Mouse (Mus musculus) heart, embryonic 10.5 days (tissue): ENCODE results near the gene Lefty1. TPM values are rescaled to one million over a fixed set of nuclear protein-coding genes. Genes with fewer than 3 reads are reported as not detected.
"Not testable (repeated sequence)": the region's sequence is repeated elsewhere in the genome, so short reads cannot be mapped to it uniquely, and the experiment has no call there.

ENCODE experiments used
- DNase-seq: peaks from one replicate; pipeline ENCODE4 v3.0.0-alpha.2; 2017; ENCODE audit warnings: low spot score
- H3K27ac ChIP-seq: fragments of 300-500 bp; sonication (generic); 2 replicates; pipeline ENCODE4 v1.5.1; 2016; ENCODE audit warnings: mild to moderate bottlenecking
- H3K27me3 ChIP-seq: fragments of 300-500 bp; sonication (generic); 2 replicates; pipeline ENCODE4 v1.6.1; 2016; ENCODE audit warnings: mild to moderate bottlenecking; ENCODE audit not compliant: poor library complexity, insufficient read depth, severe bottlenecking
- H3K36me3 ChIP-seq: fragments of 300-500 bp; sonication (generic); 2 replicates; pipeline ENCODE4 v1.6.1; 2016; ENCODE audit warnings: mild to moderate bottlenecking, moderate library complexity
- H3K4me1 ChIP-seq: fragments of 300-500 bp; sonication (generic); 2 replicates; pipeline ENCODE4 v1.6.1; 2016; ENCODE audit warnings: mild to moderate bottlenecking
- H3K4me3 ChIP-seq: fragments of 300-500 bp; sonication (generic); 2 replicates; pipeline ENCODE4 v1.5.1; 2016; ENCODE audit warnings: mild to moderate bottlenecking, moderate library complexity
- H3K9me3 ChIP-seq: fragments of 300-500 bp; sonication (generic); 2 replicates; pipeline ENCODE4 v1.6.1; 2016; ENCODE audit warnings: mild to moderate bottlenecking, moderate library complexity
- WGBS: fragments of 180-500 bp; shearing (Covaris S2); methylation state at CpG from one replicate; pipeline ENCODE4 v1.1.7; 2016; 5-methylcytosine and 5-hydroxymethylcytosine counted together
- polyA plus RNA-seq: library from polyadenylated mRNA; unstranded; fragments of >200 nt; fragmentation: Nextera tagmentation; extraction: Ambion mirVana; gene quantifications from 2 replicates; pipeline ENCODE4 v1.2.1, GENCODE M21; 2016

Lefty1 gene
- polyA plus RNA-seq, 1 experiment from 2014 or later: 0.89 TPM

DNA sequence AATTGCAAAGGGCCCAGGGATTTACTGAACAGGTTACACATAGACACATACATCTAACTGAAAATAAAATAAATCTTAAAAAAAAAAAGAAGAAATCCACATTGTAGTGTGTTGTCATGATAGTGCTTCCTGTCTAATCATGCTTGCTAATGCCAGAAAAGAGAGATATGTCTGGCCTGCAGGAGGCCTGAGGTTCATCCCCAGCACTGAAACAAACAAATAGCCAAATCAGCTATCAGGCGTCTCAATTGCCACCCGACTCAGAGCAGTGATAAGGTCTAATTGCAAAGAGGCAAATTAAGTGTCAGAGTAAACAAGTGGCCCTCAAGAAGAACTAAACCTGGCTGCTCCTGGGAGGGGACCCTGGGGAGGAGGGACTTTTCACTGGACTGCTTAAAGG is 5.2 kb upstream of the Lefty1 start:
- WGBS: 14% methylated on average over 2 of the region's 2 CpGs
- DNase-seq: no peak

DNA sequence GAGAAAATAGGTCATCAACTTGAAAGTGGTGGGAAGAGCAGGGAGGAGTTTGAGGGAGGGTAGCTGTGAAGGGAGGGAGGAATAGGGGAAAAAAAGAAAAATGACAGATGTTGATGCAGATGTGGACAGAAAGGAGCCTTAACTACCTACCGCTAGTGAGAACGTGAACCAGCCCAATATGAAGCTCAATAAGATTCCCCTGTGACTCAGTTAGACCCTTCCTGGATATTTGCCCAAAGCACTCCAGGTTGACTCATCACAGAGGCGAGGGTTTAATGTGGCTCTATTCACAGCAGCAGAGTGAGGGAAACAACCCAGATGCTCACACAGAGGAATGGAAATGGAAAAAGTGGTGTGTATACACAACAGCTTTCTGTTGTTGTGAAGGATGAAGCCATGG is 3.7 kb upstream of the Lefty1 start:
- Histone ChIP-seq H3K9me3 (no peaks in the 10 kb centered on the region), H3K27ac (no peak overlapping the region), H3K36me3 (no peaks in the 10 kb centered on the region), H3K4me1 (peaks cover 9% of the 10 kb centered on the region; the same call in 1 of the 2 replicates), H3K4me3 (no peak overlapping the region), H3K27me3 (peaks cover 37% of the 10 kb centered on the region)
- WGBS: 79% methylated on average over 3 of the region's 3 CpGs
- no peak for DNase-seq

More for the DNA sequence above, 5.2 kb upstream of the Lefty1 start:
- Histone ChIP-seq H3K27me3 (peaks cover 22% of the 10 kb centered on the region), H3K4me1 (0 out of 2 replicates have a peak, but pooled peaks cover 3% of the 10 kb centered on the region), H3K9me3 (no peaks in the 10 kb centered on the region), H3K27ac (no peak overlapping the region), H3K36me3 (no peaks in the 10 kb centered on the region), H3K4me3 (no peak overlapping the region)

DNA sequence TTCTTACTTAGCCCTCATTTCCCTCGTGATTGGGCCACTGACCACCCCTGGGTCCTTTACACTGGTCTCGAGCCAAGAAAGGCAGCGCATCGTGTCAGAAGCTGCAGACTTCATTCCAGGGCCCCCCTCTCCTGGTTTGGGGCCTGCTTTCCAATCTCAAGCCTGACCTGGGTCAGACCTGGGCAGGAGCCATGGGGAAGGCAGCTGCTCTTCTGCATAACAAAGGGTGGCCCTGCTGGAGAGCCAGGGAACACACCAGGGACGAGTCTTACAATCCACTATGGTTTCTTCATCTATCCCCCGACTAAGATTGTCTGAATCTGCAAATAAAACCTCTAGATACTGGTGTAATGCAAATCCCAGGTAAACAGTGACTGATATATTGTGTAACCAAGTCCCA is 1.2 kb upstream of the Lefty1 start:
- Histone ChIP-seq H3K27ac (no peak overlapping the region), H3K4me3 (no peak overlapping the region), H3K36me3 (no peaks in the 10 kb centered on the region), H3K4me1 (peaks cover 16% of the 10 kb centered on the region), H3K27me3 (peaks cover 59% of the 10 kb centered on the region), H3K9me3 (no peaks in the 10 kb centered on the region)
- no peak for DNase-seq
- 26% methylated on average over 6 of the region's 6 CpGs for WGBS

DNA sequence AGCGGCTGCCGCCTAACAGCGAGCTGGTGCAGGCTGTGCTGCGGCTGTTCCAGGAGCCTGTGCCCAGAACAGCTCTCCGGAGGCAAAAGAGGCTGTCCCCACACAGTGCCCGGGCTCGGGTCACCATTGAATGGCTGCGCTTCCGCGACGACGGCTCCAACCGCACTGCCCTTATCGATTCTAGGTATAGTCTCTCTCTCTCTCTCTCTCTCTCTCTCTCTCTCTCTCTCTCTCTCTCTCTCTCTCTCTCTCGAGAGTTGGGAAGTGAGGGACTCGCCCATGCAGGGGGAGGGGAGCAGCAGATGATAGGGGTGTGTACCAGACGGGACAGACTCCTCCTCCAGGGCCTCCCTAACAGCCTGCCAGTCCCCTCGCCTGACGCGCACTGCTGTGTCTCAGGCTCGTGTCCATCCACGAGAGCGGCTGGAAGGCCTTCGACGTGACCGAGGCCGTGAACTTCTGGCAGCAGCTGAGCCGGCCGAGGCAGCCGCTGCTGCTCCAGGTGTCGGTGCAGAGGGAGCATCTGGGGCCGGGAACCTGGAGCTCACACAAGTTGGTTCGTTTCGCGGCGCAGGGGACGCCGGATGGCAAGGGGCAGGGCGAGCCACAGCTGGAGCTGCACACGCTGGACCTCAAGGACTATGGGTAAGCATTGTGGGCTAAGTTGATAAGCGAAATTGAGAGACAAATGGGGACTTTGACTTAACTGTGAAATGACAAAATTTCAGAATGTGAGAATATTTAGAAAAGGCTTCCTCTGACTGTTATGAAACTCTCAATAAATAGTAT is 2.0 kb downstream of the Lefty1 start:
- not testable (repeated sequence) for H3K36me3 ChIP-seq, H3K9me3 ChIP-seq
- DNase-seq: peak; percentile 94
- Histone ChIP-seq H3K27me3 (peaks cover 75% of the 10 kb centered on the region), H3K4me1 (peaks cover 26% of the 10 kb centered on the region), H3K27ac (peak overlapping the region; percentile 36; the same call in 1 of the 2 replicates), H3K4me3 (peak overlapping the region; percentile 50)
- 2% methylated on average over 39 of the region's 41 CpGs for WGBS

DNA sequence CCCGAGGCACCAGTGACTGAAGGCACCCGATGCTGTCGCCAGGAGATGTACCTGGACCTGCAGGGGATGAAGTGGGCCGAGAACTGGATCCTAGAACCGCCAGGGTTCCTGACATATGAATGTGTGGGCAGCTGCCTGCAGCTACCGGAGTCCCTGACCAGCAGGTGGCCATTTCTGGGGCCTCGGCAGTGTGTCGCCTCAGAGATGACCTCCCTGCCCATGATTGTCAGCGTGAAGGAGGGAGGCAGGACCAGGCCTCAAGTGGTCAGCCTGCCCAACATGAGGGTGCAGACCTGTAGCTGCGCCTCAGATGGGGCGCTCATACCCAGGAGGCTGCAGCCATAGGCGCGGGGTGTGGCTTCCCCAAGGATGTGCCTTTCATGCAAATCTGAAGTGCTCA is 2.8 kb downstream of the Lefty1 start:
- Histone ChIP-seq H3K4me1 (peaks cover 32% of the 10 kb centered on the region), H3K27me3 (peaks cover 75% of the 10 kb centered on the region)
- WGBS: 26% methylated on average over 13 of the region's 13 CpGs

GRCm38 (mm10) chr1:180938781-180939180 is 4.0 kb downstream of the Lefty1 start:
- H3K9me3 ChIP-seq, H3K4me3 ChIP-seq, DNase-seq, H3K27ac ChIP-seq, H3K36me3 ChIP-seq: not testable (repeated sequence)
- H3K4me1 ChIP-seq: peaks cover 43% of the 10 kb centered on the region
- peaks cover 74% of the 10 kb centered on the region for H3K27me3 ChIP-seq
- 66% methylated on average over 2 of the region's 2 CpGs for WGBS

More for the DNA sequence above, 2.8 kb downstream of the Lefty1 start:
- not testable (repeated sequence) for H3K4me3 ChIP-seq, H3K36me3 ChIP-seq, H3K9me3 ChIP-seq, H3K27ac ChIP-seq, DNase-seq

GRCm38 (mm10) chr1:180940776-180941460 is 6.1 kb downstream of the Lefty1 start:
- Histone ChIP-seq H3K27me3 (peaks cover 62% of the 10 kb centered on the region), H3K27ac (0 out of 2 replicates have a peak overlapping the region, but pooled peaks have one; percentile 23)
- 88% methylated on average over 7 of the region's 7 CpGs for WGBS

DNA sequence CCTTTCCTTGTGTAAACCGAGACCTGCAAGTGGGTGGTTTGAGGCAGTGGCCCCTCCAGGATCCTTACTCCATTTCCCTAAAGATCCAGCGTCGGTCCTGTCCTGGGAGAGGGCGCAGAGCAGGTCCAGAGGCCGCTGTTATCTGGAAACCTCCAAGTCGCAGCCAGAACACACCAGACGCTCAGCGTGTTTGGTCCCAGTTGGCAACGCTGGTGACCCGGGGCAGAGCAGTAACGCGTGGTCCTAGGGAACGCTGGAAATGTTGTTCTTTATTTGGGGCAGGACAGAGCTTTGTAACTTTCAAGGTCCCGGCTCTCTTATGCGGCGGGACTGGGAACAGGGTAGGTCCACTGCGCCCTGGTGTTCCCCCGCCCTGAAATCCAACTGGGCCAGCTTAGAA is 6.9 kb downstream of the Lefty1 start:
- H3K36me3 ChIP-seq: peaks cover under 1% of the 10 kb centered on the region; the same call in 1 of the 2 replicates
- 1% methylated on average over 18 of the region's 18 CpGs for WGBS
- peaks cover 54% of the 10 kb centered on the region for H3K27me3 ChIP-seq
- H3K27ac ChIP-seq: peak overlapping the region; percentile 95
- peak overlapping the region; percentile 84 for H3K4me3 ChIP-seq
- peaks cover 55% of the 10 kb centered on the region for H3K4me1 ChIP-seq
- DNase-seq: no peak
- H3K9me3 ChIP-seq: no peaks in the 10 kb centered on the region

More at GRCm38 (mm10) chr1:180940776-180941460, 6.1 kb downstream of the Lefty1 start:
- no peak for DNase-seq
- no peaks in the 10 kb centered on the region for H3K9me3 ChIP-seq
- H3K4me1 ChIP-seq: peaks cover 57% of the 10 kb centered on the region
- H3K36me3 ChIP-seq: no peaks in the 10 kb centered on the region
- H3K4me3 ChIP-seq: peak overlapping the region; percentile 84; the same call in 1 of the 2 replicates

GRCm38 (mm10) chr1:180942166-180943031 is 7.6 kb downstream of the Lefty1 start, which contains the start of gene Tmem63a:
Gene Tmem63a (plus strand): TSS chr1:180942344.
- Histone ChIP-seq H3K9me3 (no peaks in the 10 kb centered on the region), H3K27me3 (peaks cover 48% of the 10 kb centered on the region), H3K4me3 (peak within 1 kb of the TSS; percentile 84), H3K36me3 (peaks cover 7% of the 10 kb centered on the region; the same call in 1 of the 2 replicates), H3K4me1 (peaks cover 51% of the 10 kb centered on the region), H3K27ac (peak within 1 kb of the TSS; percentile 95)
- peak; percentile 92 for DNase-seq
- under 1% methylated on average over 72 of the region's 73 CpGs for whole genome bisulfite sequencing

DNA sequence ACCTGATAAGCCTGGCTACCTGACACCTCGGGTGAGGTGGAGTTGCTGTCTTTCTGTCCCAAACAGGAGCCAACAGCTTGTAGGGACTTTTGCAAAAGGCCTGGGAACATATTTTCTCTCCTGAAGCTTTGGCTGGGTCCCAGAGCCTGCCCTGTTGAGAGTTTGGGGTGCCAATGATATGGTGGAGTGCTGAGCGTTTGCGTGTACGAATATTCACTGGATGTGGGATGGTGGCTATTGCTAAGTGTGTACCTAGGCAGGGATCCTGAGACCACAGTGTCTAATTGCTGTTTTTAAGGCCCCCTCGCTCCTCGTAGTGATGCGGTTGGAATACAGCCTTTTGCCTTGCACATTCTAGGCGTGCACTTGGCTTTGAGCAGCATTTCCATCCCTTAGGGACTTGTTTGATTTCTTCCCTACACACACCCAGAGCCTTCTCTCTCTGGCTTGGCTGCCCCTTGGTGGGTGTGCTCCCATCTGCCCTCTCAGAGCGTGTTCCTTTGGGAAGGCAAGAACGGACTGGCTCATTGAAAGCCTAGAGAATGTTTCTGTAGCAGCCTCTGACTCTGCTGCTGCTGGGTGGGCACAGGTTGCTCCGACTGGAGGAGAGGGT is 8.3 kb downstream of the Lefty1 start:
- H3K4me1 ChIP-seq: peaks cover 51% of the 10 kb centered on the region
- H3K27ac ChIP-seq: peak overlapping the region; percentile 95
- peak overlapping the region; percentile 84 for H3K4me3 ChIP-seq
- DNase-seq: no peak
- peaks cover 15% of the 10 kb centered on the region; the same call in 1 of the 2 replicates for H3K36me3 ChIP-seq
- peaks cover 40% of the 10 kb centered on the region for H3K27me3 ChIP-seq
- H3K9me3 ChIP-seq: no peaks in the 10 kb centered on the region
- WGBS: 38% methylated on average over 11 of the region's 11 CpGs

GRCm38 (mm10) chr1:180943896-180944295 is 9.1 kb downstream of the Lefty1 start:
- Histone ChIP-seq H3K4me1 (peaks cover 51% of the 10 kb centered on the region), H3K27me3 (peaks cover 37% of the 10 kb centered on the region), H3K27ac (no peak overlapping the region), H3K9me3 (no peaks in the 10 kb centered on the region), H3K36me3 (peaks cover 16% of the 10 kb centered on the region; the same call in 1 of the 2 replicates), H3K4me3 (no peak overlapping the region)
- 44% methylated on average over 1 of the region's 1 CpGs for WGBS
- DNase-seq: no peak

- H3K9me3 ChIP-seq: no peaks in the 10 kb centered on the region
- no peak for DNase-seq
- peaks cover 23% of the 10 kb centered on the region; the same call in 1 of the 2 replicates for H3K36me3 ChIP-seq
- H3K4me3 ChIP-seq: no peak overlapping the region
- peaks cover 51% of the 10 kb centered on the region for H3K4me1 ChIP-seq
- H3K27me3 ChIP-seq: peaks cover 37% of the 10 kb centered on the region
- WGBS: 73% methylated on average over 4 of the region's 4 CpGs
- H3K27ac ChIP-seq: peak overlapping the region; percentile 38; the same call in 1 of the 2 replicates
Measured at GRCm38 (mm10) chr1:180944553-180944952, 9.7 kb downstream of the Lefty1 start.
